Mouse (Mus musculus) CH12.LX (cell line): Measurements from ENCODE around the gene Atrip.

Experiments
- RAD21 ChIP-seq: IDR thresholded peaks from 2 replicates; pipeline ENCODE4 v1.6.1; 2011; ENCODE audit warnings: low read depth, mild to moderate bottlenecking, low read length, improper control_type of control experiment, moderate library complexity
- SMC3 ChIP-seq: IDR thresholded peaks from 2 replicates; pipeline ENCODE4 v1.6.1; 2011; ENCODE audit warnings: low read depth, low read length, improper control_type of control experiment

DNA sequence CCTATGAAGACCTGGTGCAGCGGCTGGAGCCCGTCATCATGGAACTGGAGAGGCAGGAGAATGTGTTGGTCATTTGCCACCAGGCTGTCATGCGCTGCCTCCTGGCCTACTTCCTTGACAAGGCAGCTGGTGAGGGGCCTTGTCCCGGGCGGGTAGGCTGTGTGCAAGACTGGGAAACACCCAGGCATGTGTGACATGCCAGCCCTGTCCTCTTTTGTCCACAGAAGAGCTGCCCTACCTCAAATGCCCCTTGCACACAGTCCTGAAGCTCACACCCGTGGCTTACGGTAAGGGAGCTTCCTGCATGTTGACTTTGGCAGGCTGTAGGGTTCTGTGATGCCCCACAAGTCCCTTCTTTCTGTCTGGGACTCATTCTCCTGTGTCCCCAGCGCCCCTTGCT lies 46.4 kb downstream of the Atrip start:
- TF ChIP-seq SMC3 (no peak), RAD21 (no peak)
